Mouse (Mus musculus) naive thymus-derived CD4-positive, alpha-beta T cell, adult 2 months (primary cell): ENCODE results near the gene Gm7233.
"Not testable (repeated sequence)": the region's sequence is repeated elsewhere in the genome, so short reads cannot be mapped to it uniquely, and the experiment has no call there.

Experiments
- DNase-seq: peaks from one replicate; pipeline ENCODE4 v3.0.0-alpha.2; 2011; ENCODE audit warnings: low read depth

The Gm7233 gene

GRCm38 (mm10) chr14:43179567-43179966 lies at the start of gene Gm7233:
Gene Gm7233 (plus strand): TSS chr14:43179867.
- DNase-seq: not testable (repeated sequence)

DNA sequence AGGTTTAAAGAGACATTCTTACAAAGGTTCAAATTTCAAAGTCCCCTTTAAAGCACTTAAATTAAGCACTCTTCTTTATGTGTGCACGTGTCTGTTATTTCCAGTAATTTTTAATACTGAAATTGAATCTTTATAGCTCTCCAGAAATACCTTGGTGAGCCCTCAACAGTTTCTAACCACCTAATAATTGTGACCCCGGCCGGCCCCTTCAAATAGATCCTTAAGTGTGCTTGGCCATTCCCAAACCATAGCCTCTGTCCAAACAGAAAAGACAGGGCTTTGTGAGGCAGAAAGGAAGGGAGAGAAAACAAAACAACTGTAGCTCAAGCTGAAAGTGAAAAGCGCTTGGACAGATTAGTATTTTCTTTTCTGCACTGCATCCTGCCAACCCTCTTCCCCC lies 12.5 kb upstream of the Gm7233 start:
- DNase-seq: not testable (repeated sequence)

DNA sequence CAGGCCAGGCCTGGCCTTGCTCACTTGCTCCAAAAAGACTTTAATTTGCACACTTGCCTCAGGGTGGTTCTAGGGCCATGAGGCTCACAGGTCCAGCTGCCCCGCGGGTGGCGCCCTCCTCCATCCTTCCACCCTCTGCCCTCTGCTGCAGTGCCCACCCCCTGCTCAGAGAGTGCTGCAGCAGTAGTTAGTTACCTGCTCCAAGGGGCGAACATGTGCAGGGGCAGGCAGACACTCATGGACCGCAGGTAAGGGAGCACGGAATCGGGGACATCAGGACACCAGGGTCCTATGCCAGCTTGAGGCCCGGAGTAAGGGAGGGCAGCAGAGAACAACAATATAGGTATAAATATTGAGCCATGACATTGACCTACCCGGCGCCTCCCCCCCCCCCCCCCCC lies 11.7 kb upstream of the Gm7233 start:
- not testable (repeated sequence) for DNase-seq

- DNase-seq: not testable (repeated sequence)
Measured at GRCm38 (mm10) chr14:43168573-43169170, 11.0 kb upstream of the Gm7233 start.

- not testable (repeated sequence) for DNase-seq
Measured at GRCm38 (mm10) chr14:43235204-43235603, 55.5 kb downstream of the Gm7233 start, which contains the start of gene Gm8122. Gene Gm8122 (minus strand): TSS chr14:43235304.
